Mouse (Mus musculus) layer of hippocampus, postnatal 36 days (tissue): ENCODE measurements around the gene Phkg2. TPM values are rescaled to one million over a fixed set of nuclear protein-coding genes. Genes with fewer than 3 reads are reported as not detected.
A peak's percentile ranks its signal among the peaks of the same experiment; 100 is the strongest.
"Not testable (repeated sequence)": the region's sequence is repeated elsewhere in the genome, so short reads cannot be mapped to it uniquely, and the experiment has no call there.

Experiments used
- DNase-seq, 2 experiments: peaks; one replicate each; pipeline ENCODE4 v3.0.0; 2022
- total RNA-seq, 2 experiments: library from RNA; stranded (reverse); gene quantifications; 2 replicates each; pipeline ENCODE4 v1.2.3; 2021

Phkg2 gene
- total RNA-seq, 2 experiments from 2014 or later: 86.3 to 95.5 TPM

- no peak for DNase-seq
Measured at GRCm38 (mm10) chr7:127604256-127604655, 31.1 kb downstream of the Phkg2 start.

GRCm38 (mm10) chr7:127607150-127607549, 34.0 kb downstream of the Phkg2 start:
- DNase-seq: no peak

- no peak for DNase-seq
Measured at GRCm38 (mm10) chr7:127611011-127611410, 37.9 kb downstream of the Phkg2 start.

- DNase-seq: no peak
Measured at GRCm38 (mm10) chr7:127611561-127611960, 38.4 kb downstream of the Phkg2 start.

- no peak for DNase-seq
Measured at GRCm38 (mm10) chr7:127613501-127613900, 40.4 kb downstream of the Phkg2 start.

GRCm38 (mm10) chr7:127614091-127614490, 41.0 kb downstream of the Phkg2 start:
- DNase-seq: no peak

GRCm38 (mm10) chr7:127614511-127614890, 41.4 kb downstream of the Phkg2 start:
- no peak for DNase-seq

- peak; percentile 72 to 77 for DNase-seq
Measured at GRCm38 (mm10) chr7:127614891-127615843, 42.0 kb downstream of the Phkg2 start, which contains the start of gene Zfp629. Gene Zfp629 (minus strand): TSS chr7:127615797.

- DNase-seq: no peak
Measured at GRCm38 (mm10) chr7:127616336-127616735, 43.2 kb downstream of the Phkg2 start.

- DNase-seq: no peak
Measured at GRCm38 (mm10) chr7:127616881-127617280, 43.7 kb downstream of the Phkg2 start.

- DNase-seq: no peak
Measured at GRCm38 (mm10) chr7:127617962-127618361, 44.8 kb downstream of the Phkg2 start.

- DNase-seq: not testable (repeated sequence)
Measured at GRCm38 (mm10) chr7:127618402-127618801, 45.3 kb downstream of the Phkg2 start.

GRCm38 (mm10) chr7:127626039-127626438, 52.9 kb downstream of the Phkg2 start:
- no peak for DNase-seq

GRCm38 (mm10) chr7:127626471-127626870, 53.3 kb downstream of the Phkg2 start:
- no peak for DNase-seq

GRCm38 (mm10) chr7:127628646-127629045, 55.5 kb downstream of the Phkg2 start:
- no peak for DNase-seq

GRCm38 (mm10) chr7:127631416-127631815, 58.3 kb downstream of the Phkg2 start:
- no peak for DNase-seq

Other genes starting within 250 kb of the Phkg2 start
- 10 to 100 TPM; 10.2 to 11.4 TPM for gene Zfp768, start 227.8 kb upstream of the Phkg2 start, total RNA-seq
- gene Zfp747, start 197.3 kb upstream of the Phkg2 start, total RNA-seq: 1 to 10 TPM; 6.4 to 7.4 TPM
- 1 to 10 TPM; 2.7 to 3.2 TPM for gene 9130019O22Rik, start 186.2 kb upstream of the Phkg2 start, total RNA-seq
- 1 to 10 TPM; 6.8 to 7.0 TPM for gene E430018J23Rik, start 179.7 kb upstream of the Phkg2 start, total RNA-seq
- gene Zfp764, start 166.5 kb upstream of the Phkg2 start, total RNA-seq: 1 to 10 TPM; 3.7 to 4.8 TPM
- gene Zfp688, start 151.3 kb upstream of the Phkg2 start, total RNA-seq: 10 to 100 TPM; 12.5 to 17.4 TPM
- gene Zfp689, start 124.2 kb upstream of the Phkg2 start, total RNA-seq: 1 to 10 TPM; 6.9 to 7.1 TPM
- gene Prr14, start 113.7 kb upstream of the Phkg2 start, total RNA-seq: 10 to 100 TPM; 27.6 to 30.5 TPM
- gene Fbrs, start 94.1 kb upstream of the Phkg2 start, total RNA-seq: 10 to 100 TPM; 61.5 to 65.4 TPM
- gene Srcap, start 61.4 kb upstream of the Phkg2 start, total RNA-seq: 100 to 1,000 TPM; 102 to 114 TPM
- gene Gm42715, start 53.8 kb upstream of the Phkg2 start, total RNA-seq: 10 to 100 TPM in 1 of 2 experiments, 1 to 10 TPM in 1; 9.8 to 12.2 TPM
- 1 to 10 TPM in 1 of 2 experiments, under 1 TPM in 1; 0.38 to 1.2 TPM for gene Tmem265, start 11.9 kb upstream of the Phkg2 start, total RNA-seq
- 1 to 10 TPM; 8.4 to 8.6 TPM for gene Ccdc189, start 15.3 kb downstream of the Phkg2 start, total RNA-seq
- 10 to 100 TPM; 64.2 to 66.7 TPM for gene Rnf40, start 15.4 kb downstream of the Phkg2 start, total RNA-seq
- gene Zfp629, start 42.5 kb downstream of the Phkg2 start, total RNA-seq: 10 to 100 TPM; 23.9 to 24.2 TPM
- 10 to 100 TPM; 23.1 to 25.8 TPM for gene Bcl7c, start 135.6 kb downstream of the Phkg2 start, total RNA-seq
- 1 to 10 TPM; 2.1 to 2.4 TPM for gene Ctf1, start 139.4 kb downstream of the Phkg2 start, total RNA-seq
- gene Ctf2, start 158.8 kb downstream of the Phkg2 start, total RNA-seq: not detected
- 10 to 100 TPM; 63.5 to 65.2 TPM for gene Fbxl19, start 171.2 kb downstream of the Phkg2 start, total RNA-seq
- 10 to 100 TPM; 31.1 to 32.6 TPM for gene Orai3, start 196.5 kb downstream of the Phkg2 start, total RNA-seq
- gene Setd1a, start 203.3 kb downstream of the Phkg2 start, total RNA-seq: 10 to 100 TPM; 46.2 to 46.9 TPM
- gene Gm49388, start 212.3 kb downstream of the Phkg2 start, total RNA-seq: 1 to 10 TPM; 2.4 to 2.9 TPM
- gene Hsd3b7, start 227.3 kb downstream of the Phkg2 start, total RNA-seq: 1 to 10 TPM; 8.3 to 8.6 TPM